Mouse (Mus musculus) ES-Bruce4 (cell line): ENCODE measurements around the gene Ano6.

ENCODE experiments used
- CTCF ChIP-seq: IDR thresholded peaks from one replicate; pipeline ENCODE4 v1.8.1; 2011; ENCODE audit warnings: low read depth, low read length
- EP300 ChIP-seq: IDR thresholded peaks from 2 replicates; pipeline ENCODE4 v1.6.1; 2011; ENCODE audit warnings: low read depth, low read length; ENCODE audit not compliant: insufficient read depth
- POLR2A ChIP-seq: IDR thresholded peaks from one replicate; pipeline ENCODE4 v1.8.1; 2011; ENCODE audit warnings: low read length; ENCODE audit not compliant: insufficient read depth

- no peak for TF ChIP-seq CTCF
- no peak for TF ChIP-seq POLR2A
- TF ChIP-seq EP300 = no peak
These were observed 183.5 kb downstream of the Ano6 start for GRCm38 (mm10) chr15:95974021-95974597.
